ENCODE assay signal across 17 mouse cellular contexts in genomic region chr10:41740221-41740620, GRCm38 (mm10). TPM values are rescaled to one million over a fixed set of nuclear protein-coding genes. Genes with fewer than 3 reads are reported as not detected.
"Had no signal": no experiment of that assay in that cellular context is flagged by ENCODE, and none has a peak within 500 bp of the region (broad histone marks: within the 10 kb centered on the region; RNA-seq: fewer than 3 reads in every experiment).

No protein-coding gene starts in this region.

- H3K4me1 ChIP-seq: liver, embryonic 12.5 days; lung, embryonic 15.5 days; neural tube, embryonic 12.5 days; stomach, embryonic 15.5 days had no signal

- H3K9me3 ChIP-seq: liver, embryonic 12.5 days; lung, embryonic 15.5 days; midbrain, embryonic 13.5 days; midbrain, embryonic 15.5 days; neural tube, embryonic 12.5 days; stomach, embryonic 15.5 days had no signal

- H3K9ac ChIP-seq: liver, embryonic 12.5 days; liver, embryonic 14.5 days; lung, embryonic 15.5 days; midbrain, embryonic 13.5 days; midbrain, embryonic 15.5 days; neural tube, embryonic 12.5 days; stomach, embryonic 15.5 days had no signal

- ATAC-seq: liver, embryonic 12.5 days; midbrain, embryonic 13.5 days; midbrain, embryonic 15.5 days had no signal

- H3K36me3 ChIP-seq: lung, embryonic 15.5 days; neural tube, embryonic 12.5 days; stomach, embryonic 15.5 days had no signal

- H3K27me3 ChIP-seq: liver, embryonic 12.5 days; lung, embryonic 15.5 days; megakaryocyte, embryonic 14.5 days; midbrain, embryonic 13.5 days; midbrain, embryonic 15.5 days; neural tube, embryonic 12.5 days; stomach, embryonic 15.5 days had no signal

- DNase-seq: liver; right cerebral cortex, postnatal 14 days; thymus, adult 2 months; thymus, postnatal 25 days; thymus, postnatal 4 days had no signal

- H3K27ac ChIP-seq: liver, embryonic 12.5 days; liver, embryonic 14.5 days; lung, embryonic 15.5 days; macrophage; midbrain, embryonic 13.5 days; midbrain, embryonic 15.5 days; neural tube, embryonic 12.5 days; stomach, embryonic 15.5 days; stomach, postnatal 0 days had no signal

- H3K4me3 ChIP-seq: liver, embryonic 12.5 days; lung, embryonic 15.5 days; megakaryocyte, embryonic 14.5 days; midbrain, embryonic 13.5 days; midbrain, embryonic 15.5 days; neural tube, embryonic 12.5 days; stomach, embryonic 15.5 days had no signal

- H3K4me2 ChIP-seq: liver, embryonic 12.5 days; lung, embryonic 15.5 days; midbrain, embryonic 11.5 days; midbrain, embryonic 13.5 days; midbrain, embryonic 15.5 days; neural tube, embryonic 12.5 days; stomach, embryonic 15.5 days had no signal

RNA-seq across cellular contexts. Expression of gene Ccdc162, which starts 23.8 kb away (rescaled TPM):
- total RNA-seq: monocyte, adult 5-6 weeks had no signal
- polyA plus RNA-seq: macrophage had no signal
